Mouse (Mus musculus) stomach, embryonic 14.5 days (tissue): Measurements from ENCODE around the gene Cxcl1. TPM values are rescaled to one million over a fixed set of nuclear protein-coding genes. Genes with fewer than 3 reads are reported as not detected.

ENCODE experiments used
- ATAC-seq: fragments of 200-750 bp; cut with Nextera tagmentation; 2 replicates; pipeline ENCODE4 v1.8.0; 2017; ENCODE audit warnings: low read depth, moderate TSS enrichment; ENCODE audit not compliant: insufficient number of reproducible peaks, insufficient read depth, low FRiP score
- H3K27ac ChIP-seq: fragments of 300-500 bp; sonication (generic); 2 replicates; pipeline ENCODE4 v1.5.1; 2014; ENCODE audit warnings: mild to moderate bottlenecking, low read length, moderate library complexity, mixed read lengths
- H3K27me3 ChIP-seq: fragments of 300-500 bp; sonication (generic); 2 replicates; pipeline ENCODE4 v1.6.1; 2014; ENCODE audit warnings: low read length, control low read depth, mixed read lengths; ENCODE audit not compliant: control insufficient read depth, insufficient read depth
- H3K36me3 ChIP-seq: fragments of 300-500 bp; sonication (generic); 2 replicates; pipeline ENCODE4 v1.6.1; 2014; ENCODE audit warnings: mild to moderate bottlenecking, control low read depth, low read length, moderate library complexity, mixed read lengths; ENCODE audit not compliant: control insufficient read depth, insufficient read depth
- H3K4me1 ChIP-seq: fragments of 300-500 bp; sonication (generic); 2 replicates; pipeline ENCODE4 v1.6.1; 2014; ENCODE audit warnings: low read length, control low read depth, mixed read lengths; ENCODE audit not compliant: control insufficient read depth, insufficient read depth
- H3K4me2 ChIP-seq: fragments of 300-500 bp; sonication (generic); replicated peaks from 2 replicates; pipeline ENCODE4 v1.6.1; 2014; ENCODE audit warnings: low read depth, low read length, control low read depth
- H3K4me3 ChIP-seq: fragments of 300-500 bp; sonication (generic); 2 replicates; pipeline ENCODE4 v1.5.1; 2014; ENCODE audit warnings: low read depth, low read length, control low read depth
- H3K9ac ChIP-seq: fragments of 300-500 bp; sonication (generic); replicated peaks from 2 replicates; pipeline ENCODE4 v1.6.1; 2014; ENCODE audit warnings: low read depth, mild to moderate bottlenecking, control low read depth, low read length, moderate library complexity, mixed read lengths
- H3K9me3 ChIP-seq: fragments of 300-500 bp; sonication (generic); 2 replicates; pipeline ENCODE4 v1.6.1; 2016; ENCODE audit warnings: low read depth, low read length, control low read depth; ENCODE audit not compliant: control insufficient read depth
- WGBS: fragments of 180-500 bp; shearing (Covaris S2); extraction: QIAGEN DNeasy Blood & Tissue Kit; methylation state at CpG from one replicate; pipeline ENCODE4 v1.1.7; 2014; 5-methylcytosine and 5-hydroxymethylcytosine counted together
- polyA plus RNA-seq: library from polyadenylated mRNA; unstranded; fragments of >200 nt; fragmentation: Nextera tagmentation; extraction: Ambion mirVana; gene quantifications from 2 replicates; pipeline ENCODE4 v1.2.1, GENCODE M21; 2014

The Cxcl1 gene
- polyA plus RNA-seq, 1 experiment from 2014 or later, result 1.2 TPM

DNA sequence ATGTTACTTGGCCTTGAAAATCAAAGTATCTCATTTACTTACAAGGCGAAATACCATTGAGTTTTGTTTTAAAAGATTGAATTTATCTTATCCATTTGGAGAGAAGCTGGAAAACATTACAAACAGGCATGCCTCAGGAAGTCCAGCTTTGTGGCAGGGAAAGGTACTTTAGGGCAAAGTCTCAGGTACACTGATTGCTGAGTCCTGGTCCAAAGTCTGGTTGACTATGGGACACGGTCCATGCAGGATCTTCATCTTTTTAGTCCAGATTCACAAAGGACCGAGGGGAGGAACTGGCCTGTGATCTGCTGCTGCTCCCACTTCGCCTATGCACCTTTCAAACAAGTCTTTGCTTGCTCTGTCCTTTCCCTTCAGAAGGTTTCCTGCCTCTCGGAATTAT, 8.3 kb downstream of the Cxcl1 start:
- Histone ChIP-seq H3K27me3 (0 out of 2 replicates have a peak, but pooled peaks cover 3% of the 10 kb centered on the region), H3K36me3 (no peaks in the 10 kb centered on the region), H3K9ac (no peak overlapping the region), H3K4me3 (no peak overlapping the region), H3K4me1 (peaks cover 11% of the 10 kb centered on the region; the same call in 1 of the 2 replicates), H3K27ac (no peak overlapping the region), H3K4me2 (no peak overlapping the region), H3K9me3 (no peaks in the 10 kb centered on the region)
- ATAC-seq, result no peak
- WGBS, result 87% methylated on average over 5 of the region's 5 CpGs

DNA sequence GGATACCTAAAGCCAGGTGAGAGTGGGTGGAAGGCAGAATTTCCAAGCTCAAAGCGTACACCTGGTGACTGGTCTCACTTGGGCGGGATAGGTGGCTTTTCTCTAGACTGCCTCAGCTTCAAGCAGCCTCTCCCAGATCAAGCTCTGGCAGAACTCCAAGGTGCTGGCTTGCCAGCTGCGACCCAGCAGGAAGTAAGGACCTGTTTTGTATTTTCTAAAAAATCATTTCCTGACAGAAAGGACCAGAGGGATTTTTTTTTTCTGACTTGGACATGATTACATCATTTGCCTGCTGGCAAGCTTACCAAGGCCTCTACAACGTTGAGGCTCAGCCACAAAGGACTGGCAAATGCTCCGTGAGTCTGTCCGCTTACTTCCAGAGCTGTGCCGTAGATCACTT, 9.1 kb downstream of the Cxcl1 start:
- no peak overlapping the region for H3K4me2 ChIP-seq
- no peak overlapping the region for H3K4me3 ChIP-seq
- H3K27me3 ChIP-seq, result 0 out of 2 replicates have a peak, but pooled peaks cover 3% of the 10 kb centered on the region
- no peaks in the 10 kb centered on the region for H3K36me3 ChIP-seq
- H3K27ac ChIP-seq, result no peak overlapping the region
- WGBS, result 50% methylated on average over 7 of the region's 7 CpGs
- no peak overlapping the region for H3K9ac ChIP-seq
- no peak for ATAC-seq
- H3K4me1 ChIP-seq, result peaks cover 11% of the 10 kb centered on the region; the same call in 1 of the 2 replicates
- H3K9me3 ChIP-seq, result no peaks in the 10 kb centered on the region

DNA sequence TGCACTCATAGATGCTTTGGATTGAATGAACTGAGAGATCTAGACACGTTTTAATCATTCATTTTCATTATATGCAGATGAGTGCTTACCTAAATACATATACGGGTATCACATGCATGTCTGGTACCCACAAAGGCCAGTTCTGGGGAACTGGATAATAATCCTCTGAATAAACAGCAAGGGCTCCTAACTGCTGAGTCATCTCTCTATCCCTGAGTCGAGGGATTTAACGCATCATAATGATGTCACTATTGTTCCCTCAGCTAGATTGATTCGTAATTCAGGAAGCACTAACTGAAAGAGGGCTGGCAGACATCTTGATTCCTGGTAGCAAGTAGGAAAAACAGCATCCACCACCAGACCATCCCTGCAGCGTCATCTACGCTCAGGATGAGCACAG, 9.6 kb downstream of the Cxcl1 start:
- Histone ChIP-seq H3K9ac (no peak overlapping the region), H3K4me3 (no peak overlapping the region), H3K4me1 (peaks cover 11% of the 10 kb centered on the region; the same call in 1 of the 2 replicates), H3K36me3 (no peaks in the 10 kb centered on the region), H3K27me3 (0 out of 2 replicates have a peak, but pooled peaks cover 3% of the 10 kb centered on the region), H3K9me3 (no peaks in the 10 kb centered on the region), H3K27ac (no peak overlapping the region), H3K4me2 (no peak overlapping the region)
- 71% methylated on average over 7 of the region's 7 CpGs for WGBS
- no peak for ATAC-seq

DNA sequence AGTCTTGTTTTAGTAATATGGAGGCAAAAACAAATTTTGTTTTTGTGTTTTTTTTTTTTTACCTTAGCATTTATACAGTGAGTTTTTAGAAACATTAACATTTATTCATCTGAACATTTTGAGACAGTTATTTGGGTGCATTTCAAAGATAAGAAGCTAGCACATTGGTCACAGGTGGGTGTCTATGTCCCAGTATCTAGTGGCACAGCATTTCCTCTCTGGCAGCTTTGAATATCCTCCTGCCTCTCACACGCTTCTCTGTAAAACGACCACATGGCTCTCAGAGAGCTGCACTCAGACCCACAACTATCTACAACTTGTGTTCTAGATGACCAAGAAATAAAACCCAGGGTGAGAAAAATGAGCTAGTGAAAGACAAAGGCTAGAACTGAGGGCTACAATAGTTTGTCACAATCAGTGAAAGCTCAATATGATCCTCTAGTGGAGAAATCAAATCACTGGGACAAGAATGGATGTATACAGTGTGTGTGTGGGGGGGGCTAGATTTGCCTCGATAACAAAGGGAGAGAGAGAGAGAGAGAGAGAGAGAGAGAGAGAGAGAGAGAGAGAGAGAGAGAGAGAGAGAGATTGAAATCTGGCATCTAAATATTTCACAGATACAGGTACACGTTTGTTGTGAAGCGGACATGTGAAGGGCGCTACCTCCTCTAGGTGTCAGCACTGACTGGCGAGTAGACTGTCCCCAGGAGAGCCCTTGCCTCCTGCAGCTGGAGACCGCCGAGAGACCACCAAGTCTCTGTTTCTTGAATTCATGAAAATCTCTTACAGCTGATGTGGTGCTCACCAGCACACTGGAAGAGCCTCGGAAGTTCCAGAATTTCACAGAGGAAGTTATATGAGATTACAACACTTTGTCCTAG, 11.6 kb downstream of the Cxcl1 start:
- Histone ChIP-seq H3K4me2 (peak overlapping the region; percentile 56), H3K4me3 (peak overlapping the region; percentile 8; the same call in 1 of the 2 replicates), H3K9ac (no peak overlapping the region), H3K4me1 (peaks cover 11% of the 10 kb centered on the region; the same call in 1 of the 2 replicates), H3K27me3 (0 out of 2 replicates have a peak, but pooled peaks cover 3% of the 10 kb centered on the region), H3K36me3 (no peaks in the 10 kb centered on the region), H3K27ac (no peak overlapping the region), H3K9me3 (no peaks in the 10 kb centered on the region)
- 13% methylated on average over 10 of the region's 10 CpGs for WGBS
- no peak for ATAC-seq

GRCm38 (mm10) chr5:90903339-90904020, 12.4 kb downstream of the Cxcl1 start, which contains the start of gene Cxcl2:
Gene Cxcl2 (plus strand): TSS chr5:90903871.
- 11% methylated on average over 22 of the region's 22 CpGs for WGBS
- Histone ChIP-seq H3K4me2 (peak within 1 kb of the TSS; percentile 56), H3K4me1 (peaks cover 11% of the 10 kb centered on the region; the same call in 1 of the 2 replicates), H3K27ac (no peak within 1 kb of the TSS), H3K36me3 (no peaks in the 10 kb centered on the region), H3K9me3 (no peaks in the 10 kb centered on the region), H3K27me3 (0 out of 2 replicates have a peak, but pooled peaks cover 3% of the 10 kb centered on the region), H3K9ac (no peak within 1 kb of the TSS), H3K4me3 (peak within 1 kb of the TSS; percentile 8)
- peak; percentile 51; the same call in 1 of the 2 replicates for ATAC-seq

GRCm38 (mm10) chr5:90908983-90909382, 17.9 kb downstream of the Cxcl1 start:
- no peaks in the 10 kb centered on the region for H3K4me1 ChIP-seq
- H3K36me3 ChIP-seq, result no peaks in the 10 kb centered on the region
- no peak overlapping the region for H3K4me2 ChIP-seq
- H3K4me3 ChIP-seq, result no peak overlapping the region
- no peak for ATAC-seq
- WGBS, result 2% methylated on average over 2 of the region's 2 CpGs
- no peaks in the 10 kb centered on the region for H3K9me3 ChIP-seq
- H3K27me3 ChIP-seq, result no peaks in the 10 kb centered on the region
- H3K27ac ChIP-seq, result no peak overlapping the region
- H3K9ac ChIP-seq, result no peak overlapping the region

DNA sequence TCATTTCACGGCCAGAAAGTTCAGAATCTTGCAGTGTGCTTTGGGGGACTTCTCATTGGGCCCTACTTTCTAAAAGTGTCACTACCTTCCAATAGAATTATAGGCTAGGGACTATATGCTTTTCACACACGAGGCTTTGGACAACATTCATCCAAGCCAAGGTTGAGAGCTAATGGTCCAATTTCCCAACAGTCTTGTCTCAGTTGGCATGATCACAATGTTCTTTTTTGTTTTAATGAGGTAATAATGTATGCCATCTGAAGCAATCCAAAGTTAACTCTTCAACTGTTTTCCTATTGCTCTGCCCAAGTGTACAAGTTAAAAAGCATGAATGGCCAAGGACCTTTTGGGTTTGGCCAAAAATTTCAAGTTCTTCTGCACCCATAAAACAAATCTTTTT, 28.5 kb downstream of the Cxcl1 start:
- no peak for ATAC-seq
- Histone ChIP-seq H3K4me3 (no peak overlapping the region), H3K36me3 (no peaks in the 10 kb centered on the region), H3K27ac (no peak overlapping the region), H3K4me2 (no peak overlapping the region), H3K9ac (no peak overlapping the region), H3K4me1 (no peaks in the 10 kb centered on the region), H3K9me3 (no peaks in the 10 kb centered on the region), H3K27me3 (no peaks in the 10 kb centered on the region)
- 75% methylated on average over 2 of the region's 2 CpGs for WGBS

DNA sequence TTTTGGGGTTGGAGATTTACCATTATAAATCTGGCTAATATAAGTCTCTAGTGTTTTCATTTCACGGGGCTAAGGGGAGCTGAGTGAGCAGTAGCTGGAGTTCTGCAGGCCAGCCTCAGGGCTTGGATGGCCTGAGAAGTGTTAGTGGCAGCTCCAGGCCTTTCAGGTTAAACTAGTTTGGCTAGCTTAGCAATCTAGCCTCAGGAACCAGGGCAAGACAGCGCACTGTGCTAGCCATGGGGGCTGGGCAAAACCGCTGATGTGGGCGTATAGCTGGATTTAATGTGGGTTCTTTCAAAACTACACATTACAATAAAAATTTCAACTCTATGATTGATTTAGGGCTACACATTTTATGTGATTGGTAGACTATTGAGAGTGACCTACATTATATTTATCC, 31.9 kb downstream of the Cxcl1 start:
- no peak overlapping the region for H3K4me3 ChIP-seq
- no peak overlapping the region for H3K27ac ChIP-seq

More for the DNA sequence above, 31.9 kb downstream of the Cxcl1 start:
- Histone ChIP-seq H3K4me1 (no peaks in the 10 kb centered on the region), H3K4me2 (no peak overlapping the region), H3K9me3 (no peaks in the 10 kb centered on the region), H3K27me3 (no peaks in the 10 kb centered on the region), H3K36me3 (no peaks in the 10 kb centered on the region), H3K9ac (no peak overlapping the region)
- WGBS, result 90% methylated on average over 4 of the region's 4 CpGs
- no peak for ATAC-seq
